Mouse (Mus musculus) retina, postnatal 7 days (tissue): Measurements from ENCODE around the gene Slc25a24.

ENCODE experiments used
- DNase-seq: peaks from one replicate; pipeline ENCODE4 v3.0.0-alpha.2; 2012; ENCODE audit warnings: low read depth, low spot score

Slc25a24 gene

GRCm38 (mm10) chr3:109122641-109123530 lies at the start of gene Slc25a24:
Gene Slc25a24, plus strand, starts transcription at chr3:109123149.
- peak; percentile 25 for DNase-seq

GRCm38 (mm10) chr3:109080169-109080568 lies 42.8 kb upstream of the Slc25a24 start, which contains the start of gene Slc25a54:
Gene Slc25a54, plus strand, starts transcription at chr3:109080469.
- no peak for DNase-seq

- DNase-seq: no peak
These were observed 38.5 kb upstream of the Slc25a24 start for GRCm38 (mm10) chr3:109084418-109084817.

- DNase-seq: no peak
These were observed 34.5 kb upstream of the Slc25a24 start for GRCm38 (mm10) chr3:109088460-109088859.

GRCm38 (mm10) chr3:109104702-109105101 lies 18.2 kb upstream of the Slc25a24 start:
- no peak for DNase-seq

GRCm38 (mm10) chr3:109117136-109117535 lies 5.8 kb upstream of the Slc25a24 start:
- DNase-seq: no peak

- no peak for DNase-seq
These were observed 3.4 kb upstream of the Slc25a24 start for GRCm38 (mm10) chr3:109119562-109119961.

- no peak for DNase-seq
These were observed 3.0 kb upstream of the Slc25a24 start for GRCm38 (mm10) chr3:109119973-109120372.

- no peak for DNase-seq
These were observed 607 bp downstream of the Slc25a24 start for GRCm38 (mm10) chr3:109123531-109123981.

GRCm38 (mm10) chr3:109124091-109124490 lies 1.1 kb downstream of the Slc25a24 start:
- DNase-seq: no peak

- DNase-seq: no peak
These were observed 2.6 kb downstream of the Slc25a24 start for GRCm38 (mm10) chr3:109125531-109125930.

GRCm38 (mm10) chr3:109129768-109130167 lies 6.8 kb downstream of the Slc25a24 start:
- DNase-seq: no peak

- no peak for DNase-seq
These were observed 10.0 kb downstream of the Slc25a24 start for GRCm38 (mm10) chr3:109132966-109133365.

GRCm38 (mm10) chr3:109134036-109134435 lies 11.1 kb downstream of the Slc25a24 start:
- no peak for DNase-seq

- no peak for DNase-seq
These were observed 12.4 kb downstream of the Slc25a24 start for GRCm38 (mm10) chr3:109135352-109135751.

GRCm38 (mm10) chr3:109152561-109152960 lies 29.6 kb downstream of the Slc25a24 start:
- DNase-seq: no peak

GRCm38 (mm10) chr3:109153410-109153809 lies 30.5 kb downstream of the Slc25a24 start:
- DNase-seq: no peak

GRCm38 (mm10) chr3:109155926-109156669 lies 33.1 kb downstream of the Slc25a24 start:
- DNase-seq: no peak

- DNase-seq: no peak
These were observed 34.5 kb downstream of the Slc25a24 start for GRCm38 (mm10) chr3:109157481-109157880.

GRCm38 (mm10) chr3:109164088-109164487 lies 41.1 kb downstream of the Slc25a24 start:
- no peak for DNase-seq

- DNase-seq: no peak
These were observed 41.7 kb downstream of the Slc25a24 start for GRCm38 (mm10) chr3:109164644-109165043.

GRCm38 (mm10) chr3:109165214-109165829 lies 42.4 kb downstream of the Slc25a24 start:
- no peak for DNase-seq
